Mouse (Mus musculus): Measurements from ENCODE around the gene Klhdc9.

GRCm38 (mm10) chr1:171328244-171328643 lies 32.4 kb downstream of the Klhdc9 start:
- TF ChIP-seq CTCF (conservative IDR thresholded peaks at IDR 0.05; ENCODE audit: low read length): no peak
- TF ChIP-seq NANOG (IDR thresholded peaks at IDR 0.05; ENCODE audit: borderline replicate concordance, low read length): no peak

Measured in E14TG2a.4 (cell line).